Mouse (Mus musculus): ENCODE measurements at regions not wholly inside any gene's neighbourhood (a gene's known extent, or its start where the extent isn't known, plus 50 kb on each side); places are given as distances from the start of the nearest gene placed in this dataset.

DNA sequence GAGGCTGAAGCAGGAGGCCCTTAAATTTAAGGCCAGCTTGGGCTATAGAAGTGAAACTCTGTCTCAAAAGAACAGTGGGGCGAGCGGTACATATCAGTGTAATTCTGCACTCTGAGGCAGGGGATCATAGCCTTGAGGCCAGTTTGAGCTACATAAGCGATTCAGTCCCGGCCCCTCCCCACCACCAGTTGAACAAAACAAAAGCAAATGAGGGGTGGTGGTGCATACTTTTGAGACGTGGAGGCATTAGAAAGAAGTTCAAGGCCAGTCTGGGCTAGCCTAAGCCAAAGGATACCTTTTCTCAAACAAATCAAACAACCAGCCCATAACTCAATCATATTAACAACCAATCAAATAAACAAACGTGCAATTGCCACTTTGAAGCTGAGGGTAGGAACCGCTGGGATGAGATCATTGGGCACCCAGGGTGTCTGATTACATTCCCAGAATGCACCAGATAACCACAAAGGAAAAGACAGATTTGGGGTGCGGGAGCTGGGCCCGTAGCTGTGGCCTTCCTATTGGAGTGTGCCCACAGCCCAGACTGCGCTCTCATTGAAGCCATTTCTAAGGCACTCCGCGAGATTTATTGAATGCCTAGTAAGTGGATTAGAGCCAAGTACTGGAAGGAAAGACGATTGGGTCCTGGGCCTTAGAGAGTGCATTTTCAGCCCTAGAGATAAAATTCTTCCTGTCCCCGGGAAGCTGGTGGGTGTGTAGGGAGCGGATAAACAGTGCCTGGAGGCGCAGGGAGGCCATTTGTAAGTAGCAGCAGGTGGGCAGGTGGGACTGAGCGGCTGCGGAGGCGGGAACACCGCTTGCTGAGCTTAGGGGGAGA lies 125.5 kb upstream of the Med13l start:
- H3K4me1 ChIP-seq (ENCODE audit: control insufficient read depth in 2 of 2, insufficient read depth in 2 of 2, low read length in 2 of 2, poor library complexity in 1 of 2): peaks cover 7 to 25% of the 10 kb centered on the region in 2 experiments
- H3K27ac ChIP-seq (ENCODE audit: insufficient read depth, low read depth, low read length, poor library complexity, severe bottlenecking): peak overlapping the region; percentile 99
- peak overlapping the region; percentile 58 for H3K9ac ChIP-seq (ENCODE audit: insufficient read depth, low read depth, low read length, poor library complexity, severe bottlenecking)
- peak overlapping the region; percentile 30 to 34 for H3K4me3 ChIP-seq (ENCODE audit: insufficient read depth in 1 of 2, low read depth in 1 of 2, low read length in 2 of 2, poor library complexity in 1 of 2, severe bottlenecking in 1 of 2)
- H3K36me3 ChIP-seq (ENCODE audit: control insufficient read depth, insufficient read depth, low read length, poor library complexity, severe bottlenecking): no peaks in the 10 kb centered on the region
- in situ Hi-C loops (cut with MboI; ENCODE audit: low sequenced_read_pairs in 2 of 2, unreplicated experiment in 2 of 2): no loop called here
- no peaks in the 10 kb centered on the region for H3K9me3 ChIP-seq (ENCODE audit: control insufficient read depth, insufficient read depth, low read depth, low read length)
- peak; percentile 81 for DNase-seq (ENCODE audit: low read depth, low spot score)
- TF ChIP-seq ZNF384 (IDR thresholded peaks at IDR 0.05; ENCODE audit: low read depth, low read length) (no peak), HCFC1 (IDR thresholded peaks at IDR 0.05; ENCODE audit: borderline replicate concordance, insufficient read depth, low read length) (peak; percentile 10; the same call in 1 of the 2 replicates)

- Histone ChIP-seq H3K9me3 (ENCODE audit: control insufficient read depth, insufficient read depth, low read depth, low read length) (no peaks in the 10 kb centered on the region), H3K9ac (ENCODE audit: insufficient read depth, low read depth, low read length, poor library complexity, severe bottlenecking) (peak overlapping the region; percentile 65), H3K27ac (ENCODE audit: insufficient read depth, low read depth, low read length, poor library complexity, severe bottlenecking) (peak overlapping the region; percentile 99), H3K36me3 (ENCODE audit: control insufficient read depth, insufficient read depth, low read length, poor library complexity, severe bottlenecking) (peaks cover 3% of the 10 kb centered on the region; the same call in 1 of the 2 replicates), H3K4me3 (ENCODE audit: insufficient read depth in 1 of 2, low read depth in 1 of 2, low read length in 2 of 2, poor library complexity in 1 of 2, severe bottlenecking in 1 of 2) (peak overlapping the region; percentile 34 to 46), H3K4me1 (ENCODE audit: control insufficient read depth in 2 of 2, insufficient read depth in 2 of 2, low read length in 2 of 2, poor library complexity in 1 of 2) (peaks cover 7 to 19% of the 10 kb centered on the region in 2 experiments)
- TF ChIP-seq MAFK (IDR thresholded peaks at IDR 0.05; ENCODE audit: insufficient read depth, low read depth, low read length): 0 out of 2 replicates have a peak, but pooled peaks have one; percentile 17
- TF ChIP-seq CHD2 (IDR thresholded peaks at IDR 0.05; ENCODE audit: low read depth, low read length): no peak
- DNase-seq (ENCODE audit: low read depth, low spot score): peak; percentile 88
- in situ Hi-C loops (cut with MboI; ENCODE audit: low sequenced_read_pairs in 2 of 2, unreplicated experiment in 2 of 2): no loop called here
These were observed 124.9 kb upstream of the Med13l start for GRCm38 (mm10) chr5:118435556-118435950.

DNA sequence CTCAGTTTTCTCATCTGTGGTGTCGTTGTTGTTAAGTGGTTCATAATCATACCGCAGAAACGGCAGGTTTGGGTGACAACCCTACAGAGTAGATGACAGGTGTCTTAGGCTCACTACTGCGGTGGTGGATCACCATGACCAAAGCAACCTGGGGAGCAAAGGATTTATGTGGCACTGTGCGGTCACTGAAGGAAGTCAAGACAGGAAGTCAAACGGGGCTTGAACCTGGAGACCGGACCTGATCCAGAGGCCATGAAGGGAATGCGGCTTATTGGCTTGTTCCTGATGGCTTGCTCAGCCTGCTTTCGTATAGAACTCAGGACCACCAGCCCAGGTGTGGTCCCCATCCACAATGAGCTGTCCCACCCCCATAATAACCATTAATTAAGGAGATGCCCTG lies 124.4 kb upstream of the Med13l start:
- H3K9ac ChIP-seq (ENCODE audit: insufficient read depth, low read depth, low read length, poor library complexity, severe bottlenecking): peak overlapping the region; percentile 65
- peak overlapping the region; percentile 99 for H3K27ac ChIP-seq (ENCODE audit: insufficient read depth, low read depth, low read length, poor library complexity, severe bottlenecking)
- peaks cover 7 to 19% of the 10 kb centered on the region in 2 experiments for H3K4me1 ChIP-seq (ENCODE audit: control insufficient read depth in 2 of 2, insufficient read depth in 2 of 2, low read length in 2 of 2, poor library complexity in 1 of 2)
- peak overlapping the region; percentile 21 to 46 for H3K4me3 ChIP-seq (ENCODE audit: insufficient read depth in 1 of 2, low read depth in 1 of 2, low read length in 2 of 2, poor library complexity in 1 of 2, severe bottlenecking in 1 of 2)
- no peaks in the 10 kb centered on the region for H3K9me3 ChIP-seq (ENCODE audit: control insufficient read depth, insufficient read depth, low read depth, low read length)
- no peak for DNase-seq (ENCODE audit: low read depth, low spot score)
- in situ Hi-C loops (cut with MboI; ENCODE audit: low sequenced_read_pairs in 2 of 2, unreplicated experiment in 2 of 2): no loop called here
- TF ChIP-seq HCFC1 (IDR thresholded peaks at IDR 0.05; ENCODE audit: borderline replicate concordance, insufficient read depth, low read length) (0 out of 2 replicates have a peak, but pooled peaks have one; percentile 7), CHD2 (IDR thresholded peaks at IDR 0.05; ENCODE audit: low read depth, low read length) (no peak)
- peaks cover 3% of the 10 kb centered on the region; the same call in 1 of the 2 replicates for H3K36me3 ChIP-seq (ENCODE audit: control insufficient read depth, insufficient read depth, low read length, poor library complexity, severe bottlenecking)

GRCm38 (mm10) chr5:118436474-118437306 lies 123.8 kb upstream of the Med13l start:
- TF ChIP-seq HCFC1 (IDR thresholded peaks at IDR 0.05; ENCODE audit: borderline replicate concordance, insufficient read depth, low read length) (no peak), ZC3H11A (IDR thresholded peaks at IDR 0.05; ENCODE audit: borderline replicate concordance, low read depth, low read length) (no peak), CHD2 (IDR thresholded peaks at IDR 0.05; ENCODE audit: low read depth, low read length) (no peak), MAFK (IDR thresholded peaks at IDR 0.05; ENCODE audit: insufficient read depth, low read depth, low read length) (no peak), ZNF384 (IDR thresholded peaks at IDR 0.05; ENCODE audit: low read depth, low read length) (no peak)
- H3K9ac ChIP-seq (ENCODE audit: insufficient read depth, low read depth, low read length, poor library complexity, severe bottlenecking): peak overlapping the region; percentile 65
- peaks cover 7 to 19% of the 10 kb centered on the region in 2 experiments for H3K4me1 ChIP-seq (ENCODE audit: control insufficient read depth in 2 of 2, insufficient read depth in 2 of 2, low read length in 2 of 2, poor library complexity in 1 of 2)
- peaks cover 3% of the 10 kb centered on the region; the same call in 1 of the 2 replicates for H3K36me3 ChIP-seq (ENCODE audit: control insufficient read depth, insufficient read depth, low read length, poor library complexity, severe bottlenecking)
- H3K27ac ChIP-seq (ENCODE audit: insufficient read depth, low read depth, low read length, poor library complexity, severe bottlenecking): peak overlapping the region; percentile 99
- peak overlapping the region; percentile 40 to 46 for H3K4me3 ChIP-seq (ENCODE audit: insufficient read depth in 1 of 2, low read depth in 1 of 2, low read length in 2 of 2, poor library complexity in 1 of 2, severe bottlenecking in 1 of 2)
- H3K9me3 ChIP-seq (ENCODE audit: control insufficient read depth, insufficient read depth, low read depth, low read length): no peaks in the 10 kb centered on the region
- in situ Hi-C loops (cut with MboI; ENCODE audit: low sequenced_read_pairs in 2 of 2, unreplicated experiment in 2 of 2): no loop called here
- DNase-seq (ENCODE audit: low read depth, low spot score): peak; percentile 83
